Mouse (Mus musculus): ENCODE results near the gene Rbks. TPM values are rescaled to one million over a fixed set of nuclear protein-coding genes. Genes with fewer than 3 reads are reported as not detected.

Gene Rbks
- polyA plus RNA-seq, 1 experiment, result 4.1 TPM

GRCm38 (mm10) chr5:31650518-31651288 lies 46.7 kb downstream of the Rbks start:
- H3K4me1 ChIP-seq (ENCODE audit: control insufficient read depth, insufficient read depth, low read length), result no peaks in the 10 kb centered on the region
- DNase-seq, result no peak
- WGBS, result 84% methylated on average over 2 of the region's 2 CpGs
- no peak for TF ChIP-seq POLR2A (IDR thresholded peaks at IDR 0.05; ENCODE audit: borderline replicate concordance, extremely low read depth, low read depth, low read length)
- TF ChIP-seq CTCF (IDR thresholded peaks at IDR 0.05; ENCODE audit: insufficient read depth, low read length), result no peak
- H3K4me3 ChIP-seq (replicated peaks; ENCODE audit: extremely low read depth, low read depth, low read length), result no peak overlapping the region

GRCm38 (mm10) chr5:31647327-31647726 lies 50.1 kb downstream of the Rbks start:
- TF ChIP-seq CTCF (IDR thresholded peaks at IDR 0.05; ENCODE audit: insufficient read depth, low read length) (no peak), POLR2A (IDR thresholded peaks at IDR 0.05; ENCODE audit: borderline replicate concordance, extremely low read depth, low read depth, low read length) (no peak)
- Histone ChIP-seq H3K4me3 (replicated peaks; ENCODE audit: extremely low read depth, low read depth, low read length) (no peak overlapping the region), H3K4me1 (ENCODE audit: control insufficient read depth, insufficient read depth, low read length) (no peaks in the 10 kb centered on the region)
- WGBS, result 53% methylated on average over 2 of the region's 2 CpGs
- DNase-seq, result no peak

- no peak for TF ChIP-seq POLR2A (IDR thresholded peaks at IDR 0.05; ENCODE audit: borderline replicate concordance, extremely low read depth, low read depth, low read length)
- DNase-seq, result no peak
Observed at GRCm38 (mm10) chr5:31646574-31646973, 50.9 kb downstream of the Rbks start.

GRCm38 (mm10) chr5:31645798-31646197 lies 51.6 kb downstream of the Rbks start:
- no peak for DNase-seq
- 94% methylated on average over 6 of the region's 6 CpGs for WGBS
- H3K4me3 ChIP-seq (replicated peaks; ENCODE audit: extremely low read depth, low read depth, low read length), result no peak overlapping the region
- TF ChIP-seq POLR2A (IDR thresholded peaks at IDR 0.05; ENCODE audit: borderline replicate concordance, extremely low read depth, low read depth, low read length), result no peak
- no peak for TF ChIP-seq CTCF (IDR thresholded peaks at IDR 0.05; ENCODE audit: insufficient read depth, low read length)
- no peaks in the 10 kb centered on the region for H3K4me1 ChIP-seq (ENCODE audit: control insufficient read depth, insufficient read depth, low read length)

More at GRCm38 (mm10) chr5:31646574-31646973, 50.9 kb downstream of the Rbks start:
- 72% methylated on average over 6 of the region's 6 CpGs for WGBS
- no peaks in the 10 kb centered on the region for H3K4me1 ChIP-seq (ENCODE audit: control insufficient read depth, insufficient read depth, low read length)
- no peak overlapping the region for H3K4me3 ChIP-seq (replicated peaks; ENCODE audit: extremely low read depth, low read depth, low read length)

- no peak overlapping the region for H3K4me3 ChIP-seq (replicated peaks; ENCODE audit: extremely low read depth, low read depth, low read length)
- 79% methylated on average over 6 of the region's 6 CpGs for WGBS
- no peaks in the 10 kb centered on the region for H3K4me1 ChIP-seq (ENCODE audit: control insufficient read depth, insufficient read depth, low read length)
- no peak for DNase-seq
- no peak for TF ChIP-seq CTCF (IDR thresholded peaks at IDR 0.05; ENCODE audit: insufficient read depth, low read length)
Observed at GRCm38 (mm10) chr5:31644847-31645246, 52.6 kb downstream of the Rbks start.

GRCm38 (mm10) chr5:31644272-31644671 lies 53.2 kb downstream of the Rbks start:
- H3K4me3 ChIP-seq (replicated peaks; ENCODE audit: extremely low read depth, low read depth, low read length), result no peak overlapping the region
- TF ChIP-seq POLR2A (IDR thresholded peaks at IDR 0.05; ENCODE audit: borderline replicate concordance, extremely low read depth, low read depth, low read length) (no peak), CTCF (IDR thresholded peaks at IDR 0.05; ENCODE audit: insufficient read depth, low read length) (no peak)
- H3K4me1 ChIP-seq (ENCODE audit: control insufficient read depth, insufficient read depth, low read length), result no peaks in the 10 kb centered on the region
- DNase-seq, result no peak
- 78% methylated on average over 4 of the region's 4 CpGs for WGBS

- TF ChIP-seq POLR2A (IDR thresholded peaks at IDR 0.05; ENCODE audit: borderline replicate concordance, extremely low read depth, low read depth, low read length) (no peak), CTCF (IDR thresholded peaks at IDR 0.05; ENCODE audit: insufficient read depth, low read length) (no peak)
- DNase-seq, result no peak
- 92% methylated on average over 3 of the region's 3 CpGs for WGBS
- H3K4me1 ChIP-seq (ENCODE audit: control insufficient read depth, insufficient read depth, low read length), result no peaks in the 10 kb centered on the region
- no peak overlapping the region for H3K4me3 ChIP-seq (replicated peaks; ENCODE audit: extremely low read depth, low read depth, low read length)
Observed at GRCm38 (mm10) chr5:31642300-31642699, 55.1 kb downstream of the Rbks start.

GRCm38 (mm10) chr5:31640542-31640941 lies 56.9 kb downstream of the Rbks start:
- TF ChIP-seq CTCF (IDR thresholded peaks at IDR 0.05; ENCODE audit: insufficient read depth, low read length) (no peak), POLR2A (IDR thresholded peaks at IDR 0.05; ENCODE audit: borderline replicate concordance, extremely low read depth, low read depth, low read length) (no peak)
- Histone ChIP-seq H3K4me3 (replicated peaks; ENCODE audit: extremely low read depth, low read depth, low read length) (no peak overlapping the region), H3K4me1 (ENCODE audit: control insufficient read depth, insufficient read depth, low read length) (no peaks in the 10 kb centered on the region)
- DNase-seq, result no peak
- 82% methylated on average over 2 of the region's 2 CpGs for WGBS

- 50% methylated on average over 9 of the region's 9 CpGs for WGBS
- TF ChIP-seq POLR2A (IDR thresholded peaks at IDR 0.05; ENCODE audit: borderline replicate concordance, extremely low read depth, low read depth, low read length) (no peak), CTCF (IDR thresholded peaks at IDR 0.05; ENCODE audit: insufficient read depth, low read length) (no peak)
- no peaks in the 10 kb centered on the region for H3K4me1 ChIP-seq (ENCODE audit: control insufficient read depth, insufficient read depth, low read length)
- DNase-seq, result no peak
- no peak overlapping the region for H3K4me3 ChIP-seq (replicated peaks; ENCODE audit: extremely low read depth, low read depth, low read length)
Observed at GRCm38 (mm10) chr5:31636636-31637253, 60.7 kb downstream of the Rbks start.

- Histone ChIP-seq H3K4me3 (replicated peaks; ENCODE audit: extremely low read depth, low read depth, low read length) (no peak overlapping the region), H3K4me1 (ENCODE audit: control insufficient read depth, insufficient read depth, low read length) (no peaks in the 10 kb centered on the region)
- 79% methylated on average over 5 of the region's 5 CpGs for WGBS
- DNase-seq, result no peak
- TF ChIP-seq POLR2A (IDR thresholded peaks at IDR 0.05; ENCODE audit: borderline replicate concordance, extremely low read depth, low read depth, low read length), result no peak
- TF ChIP-seq CTCF (IDR thresholded peaks at IDR 0.05; ENCODE audit: insufficient read depth, low read length), result no peak
Observed at GRCm38 (mm10) chr5:31634679-31635078, 62.7 kb downstream of the Rbks start.
